In the genomic region with DNA sequence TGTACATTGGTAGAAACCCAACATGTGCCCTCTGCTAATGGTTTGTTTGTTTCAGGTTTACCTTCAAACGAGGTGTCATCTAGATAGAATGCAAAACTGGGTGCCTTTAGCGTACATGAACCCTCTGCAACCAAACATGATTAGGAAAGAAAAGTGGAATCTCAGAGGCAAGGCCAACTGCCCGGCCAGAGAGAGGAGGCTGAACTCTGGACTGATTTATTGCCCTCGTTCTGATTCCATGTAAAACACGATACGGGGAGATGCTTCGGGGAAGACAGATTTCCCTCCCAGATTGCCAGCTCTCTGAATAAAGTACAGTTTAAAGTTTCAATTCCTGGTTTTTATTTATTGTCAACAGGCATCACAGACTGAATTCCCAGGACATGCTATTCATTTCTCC, we compare ENCODE assay signal across 25 mouse cellular contexts. TPM values are rescaled to one million over a fixed set of nuclear protein-coding genes. Genes with fewer than 3 reads are reported as not detected.
DNase-seq lines count a peak whose midpoint lies in the region; ATAC-seq and TF ChIP-seq lines count a peak whose summit lies in the region.
"Had no signal": no experiment of that assay in that cellular context is flagged by ENCODE, and none has a peak within 500 bp of the region (broad histone marks: within the 10 kb centered on the region; RNA-seq: fewer than 3 reads in every experiment).

No protein-coding gene starts in this region.

- H3K36me3 ChIP-seq in kidney, embryonic 14.5 days (ENCODE audit: control insufficient read depth, insufficient read depth, low read length), result no peaks in the 10 kb centered on the region
- H3K36me3 ChIP-seq in liver, postnatal 0 days (replicated peaks; ENCODE audit: insufficient read depth, low read length), result no peaks in the 10 kb centered on the region
- no peaks in the 10 kb centered on the region for H3K36me3 ChIP-seq in liver, embryonic 12.5 days
- H3K36me3 ChIP-seq in hindbrain, embryonic 12.5 days, result no peaks in the 10 kb centered on the region
- H3K36me3 ChIP-seq: forebrain, embryonic 10.5 days; heart, embryonic 15.5 days; limb, embryonic 15.5 days; midbrain, embryonic 12.5 days; neural tube, embryonic 15.5 days; stomach, embryonic 15.5 days had no signal

- H3K4me1 ChIP-seq in kidney, embryonic 14.5 days (ENCODE audit: control insufficient read depth, insufficient read depth, low read length), result no peaks in the 10 kb centered on the region
- H3K4me1 ChIP-seq in liver, postnatal 0 days (ENCODE audit: insufficient read depth), result peaks cover 49% of the 10 kb centered on the region
- H3K4me1 ChIP-seq in liver, embryonic 12.5 days, result peaks cover 40% of the 10 kb centered on the region
- H3K4me1 ChIP-seq in hindbrain, embryonic 12.5 days, result no peaks in the 10 kb centered on the region
- H3K4me1 ChIP-seq: limb, embryonic 15.5 days; midbrain, embryonic 12.5 days; stomach, embryonic 15.5 days had no signal

- WGBS in kidney, embryonic 14.5 days, result 30% methylated on average over 7 of the region's 7 CpGs
- WGBS in liver, postnatal 0 days (ENCODE audit: insufficient replicate concordance), result 60% methylated on average over 7 of the region's 7 CpGs
- 71% methylated on average over 7 of the region's 7 CpGs for WGBS in liver, embryonic 12.5 days (ENCODE audit: insufficient replicate concordance)
- WGBS in hindbrain, embryonic 12.5 days, result 82% methylated on average over 7 of the region's 7 CpGs

- TF ChIP-seq CTCF in liver, postnatal 0 days (IDR thresholded peaks at IDR 0.05; ENCODE audit: low read depth), result no peak

- no peak; the same call in 1 of the 2 replicates for ATAC-seq in kidney, embryonic 14.5 days (ENCODE audit: low FRiP score, low TSS enrichment)
- peak; percentile 53 for ATAC-seq in liver, postnatal 0 days
- ATAC-seq in liver, embryonic 12.5 days, result no peak
- ATAC-seq in hindbrain, embryonic 12.5 days (ENCODE audit: low FRiP score), result no peak
- ATAC-seq: activated CD4-positive, CD25-positive, alpha-beta regulatory T cell, adult 4 months; forebrain, embryonic 16.5 days; inflammation-experienced regulatory T-cells, adult 6 months had no signal

- no peak overlapping the region for H3K9ac ChIP-seq in kidney, embryonic 14.5 days (ENCODE audit: low read depth, low read length)
- no peak overlapping the region for H3K9ac ChIP-seq in liver, postnatal 0 days (replicated peaks)
- H3K9ac ChIP-seq in liver, embryonic 12.5 days, result no peak overlapping the region
- H3K9ac ChIP-seq in hindbrain, embryonic 12.5 days, result no peak overlapping the region
- H3K9ac ChIP-seq: heart, embryonic 15.5 days; hindbrain, embryonic 14.5 days; limb, embryonic 15.5 days; lung, embryonic 14.5 days; midbrain, embryonic 12.5 days; neural tube, embryonic 15.5 days; stomach, embryonic 15.5 days had no signal

- DNase-seq in adrenal gland, adult (ENCODE audit: inconsistent age in 2 of 2, low spot score in 1 of 2), result peak; percentile 49 to 83
- no peak for DNase-seq in adrenal gland, postnatal 4 days (ENCODE audit: low spot score in 2 of 2)
- DNase-seq in kidney, adult 9 months, result peak; percentile 43
- DNase-seq in liver, postnatal 0 days, result no peak
- DNase-seq: cerebellum, adult 11 months; cerebellum, postnatal 10 days; heart, postnatal 36 days; lung, embryonic 14.5 days; right cerebral cortex, adult 18-20 months; right cerebral cortex, postnatal 4 days; thymus, postnatal 25 days had no signal

- no peak overlapping the region for H3K27ac ChIP-seq in kidney, embryonic 14.5 days (ENCODE audit: low read depth, low read length)
- peak overlapping the region; percentile 80 for H3K27ac ChIP-seq in liver, postnatal 0 days (ENCODE audit: low read depth)
- no peak overlapping the region for H3K27ac ChIP-seq in liver, embryonic 12.5 days
- no peak overlapping the region for H3K27ac ChIP-seq in hindbrain, embryonic 12.5 days
- H3K27ac ChIP-seq: forebrain, embryonic 10.5 days; heart, embryonic 15.5 days; hindbrain, embryonic 14.5 days; left cerebral cortex, adult 2 months; limb, embryonic 15.5 days; midbrain, embryonic 12.5 days; neural tube, embryonic 15.5 days; stomach, embryonic 15.5 days had no signal

- no peaks in the 10 kb centered on the region for H3K27me3 ChIP-seq in kidney, embryonic 14.5 days (ENCODE audit: control insufficient read depth, insufficient read depth, low read length)
- H3K27me3 ChIP-seq in liver, postnatal 0 days (ENCODE audit: insufficient read depth, low read length), result no peaks in the 10 kb centered on the region
- no peaks in the 10 kb centered on the region for H3K27me3 ChIP-seq in liver, embryonic 12.5 days (replicated peaks)
- H3K27me3 ChIP-seq in hindbrain, embryonic 12.5 days, result no peaks in the 10 kb centered on the region
- H3K27me3 ChIP-seq: heart, embryonic 15.5 days; limb, embryonic 15.5 days; midbrain, embryonic 12.5 days; neural tube, embryonic 15.5 days; stomach, embryonic 15.5 days had no signal

- H3K4me3 ChIP-seq in kidney, embryonic 14.5 days (ENCODE audit: low read length), result no peak overlapping the region
- H3K4me3 ChIP-seq in liver, postnatal 0 days (ENCODE audit: low read depth, low read length), result no peak overlapping the region
- H3K4me3 ChIP-seq in liver, embryonic 12.5 days, result no peak overlapping the region
- H3K4me3 ChIP-seq in hindbrain, embryonic 12.5 days, result no peak overlapping the region
- H3K4me3 ChIP-seq: forebrain, embryonic 10.5 days; heart, embryonic 15.5 days; left cerebral cortex, adult 2 months; limb, embryonic 15.5 days; midbrain, embryonic 12.5 days; neural tube, embryonic 15.5 days; stomach, embryonic 15.5 days had no signal

- TF ChIP-seq EP300 in liver, postnatal 0 days (IDR thresholded peaks at IDR 0.05; ENCODE audit: low read depth), result no peak

- no peak overlapping the region for H3K4me2 ChIP-seq in kidney, embryonic 14.5 days (replicated peaks; ENCODE audit: low read depth, low read length)
- 0 out of 2 replicates have a peak overlapping the region, but pooled peaks have one; percentile 26 for H3K4me2 ChIP-seq in liver, postnatal 0 days (ENCODE audit: low read depth, low read length)
- H3K4me2 ChIP-seq in liver, embryonic 12.5 days, result no peak overlapping the region
- H3K4me2 ChIP-seq in hindbrain, embryonic 12.5 days (replicated peaks), result no peak overlapping the region
- H3K4me2 ChIP-seq: heart, embryonic 15.5 days; hindbrain, embryonic 14.5 days; limb, embryonic 15.5 days; lung, embryonic 14.5 days; midbrain, embryonic 12.5 days; neural tube, embryonic 15.5 days; stomach, embryonic 15.5 days had no signal

- H3K9me3 ChIP-seq in kidney, embryonic 14.5 days (ENCODE audit: control insufficient read depth, low read length), result no peaks in the 10 kb centered on the region
- H3K9me3 ChIP-seq in liver, postnatal 0 days (ENCODE audit: low read length), result no peaks in the 10 kb centered on the region
- H3K9me3 ChIP-seq in liver, embryonic 12.5 days (replicated peaks), result no peaks in the 10 kb centered on the region
- no peaks in the 10 kb centered on the region for H3K9me3 ChIP-seq in hindbrain, embryonic 12.5 days (replicated peaks)
- H3K9me3 ChIP-seq: forebrain, embryonic 10.5 days; heart, embryonic 15.5 days; limb, embryonic 15.5 days; midbrain, embryonic 12.5 days; neural tube, embryonic 15.5 days; stomach, embryonic 15.5 days had no signal

RNA-seq across cellular contexts. Expression of a gene that starts 12.2 kb away (rescaled TPM):
- 100 to 1,000 TPM; 141 to 151 TPM for total RNA-seq in adrenal gland, postnatal 4 days (2021)
- 22.6 and 33.4 TPM in 2 replicates for polyA plus RNA-seq in kidney, embryonic 14.5 days (2014; fragmentation: Nextera tagmentation; extraction: Ambion mirVana)
- polyA plus RNA-seq in liver, postnatal 0 days (2015; fragmentation: Nextera tagmentation; extraction: Ambion mirVana), result 53.9 and 58.6 TPM in 2 replicates
- 30.2 TPM in 2 replicates for polyA plus RNA-seq in liver, embryonic 12.5 days (2016; fragmentation: Nextera tagmentation; extraction: Ambion mirVana)
- 35.0 and 37.0 TPM in 2 replicates for polyA plus RNA-seq in hindbrain, embryonic 12.5 days (2016; fragmentation: Nextera tagmentation; extraction: Ambion mirVana)

Comparison
In these comparisons a context has a peak if more than half of its experiments do, and no peak if none do; other contexts are left out.
1. DNase-seq: peak in adrenal gland, adult (2 of 2) and kidney, adult 9 months (single experiment); none in adrenal gland, postnatal 4 days (0 of 2) and liver, postnatal 0 days (single experiment).